Mouse (Mus musculus): ENCODE results near the gene Wnt3.

GRCm38 (mm10) chr11:103772505-103773386 is 1.2 kb upstream of the Wnt3 start:
- TF ChIP-seq EP300 (IDR thresholded peaks at IDR 0.05; ENCODE audit: low read length) (no peak), CTCF (conservative IDR thresholded peaks at IDR 0.05 in 1 of 2, IDR thresholded peaks at IDR 0.05 in 1 of 2; ENCODE audit: low read depth in 2 of 2, low read length in 2 of 2) (no peak), RCOR1 (conservative IDR thresholded peaks at IDR 0.05; ENCODE audit: low read depth, low read length) (no peak), ZMIZ1 (IDR thresholded peaks at IDR 0.05; ENCODE audit: low read depth, low read length) (no peak), CHD2 (IDR thresholded peaks at IDR 0.05; ENCODE audit: low read length) (no peak), MAX (IDR thresholded peaks at IDR 0.05; ENCODE audit: low read length) (no peak), USF2 (conservative IDR thresholded peaks at IDR 0.05; ENCODE audit: low read depth, low read length) (no peak), GABPA (IDR thresholded peaks at IDR 0.05; ENCODE audit: insufficient replicate concordance, low read depth, low read length) (no peak), E2F4 (IDR thresholded peaks at IDR 0.05; ENCODE audit: insufficient replicate concordance, low read depth, low read length) (no peak), HCFC1 (IDR thresholded peaks at IDR 0.05; ENCODE audit: low read depth, low read length) (no peak), ZC3H11A (IDR thresholded peaks at IDR 0.05; ENCODE audit: low read depth, low read length) (no peak), POLR2A (IDR thresholded peaks at IDR 0.05; ENCODE audit: low read depth, low read length) (no peak), MYC (IDR thresholded peaks at IDR 0.05; ENCODE audit: low read depth, low read length) (no peak)
